Mouse (Mus musculus): ENCODE results near the gene Adrb1.

GRCm38 (mm10) chr19:56775893-56776718 lies 54.1 kb downstream of the Adrb1 start:
- TF ChIP-seq CTCF (IDR thresholded peaks at IDR 0.05; ENCODE audit: extremely low read depth, insufficient read depth, low read length) (no peak), POLR2A (IDR thresholded peaks at IDR 0.05; ENCODE audit: extremely low read depth, insufficient read depth, low read length) (no peak)

Measured in cortical plate, adult 2 months (tissue).